Mouse (Mus musculus): ENCODE measurements around the gene Zfp821. TPM values are rescaled to one million over a fixed set of nuclear protein-coding genes. Genes with fewer than 3 reads are reported as not detected.

The Zfp821 gene
- 25.1 and 28.5 TPM in 2 replicates for polyA plus RNA-seq (2015; fragmentation: Nextera tagmentation; extraction: Ambion mirVana)

GRCm38 (mm10) chr8:109705320-109706075 is at the start of gene Zfp821:
Gene Zfp821 (plus strand): TSS chr8:109705546.
- Histone ChIP-seq H3K4me3 (ENCODE audit: low read length) (peak within 1 kb of the TSS; percentile 96), H3K4me2 (replicated peaks; ENCODE audit: low read depth, low read length) (peak within 1 kb of the TSS; percentile 95), H3K36me3 (ENCODE audit: insufficient read depth, low read length) (peaks cover 24% of the 10 kb centered on the region), H3K9ac (replicated peaks; ENCODE audit: low read length) (peak within 1 kb of the TSS; percentile 100), H3K4me1 (ENCODE audit: insufficient read depth, low read length) (peaks cover 27% of the 10 kb centered on the region), H3K9me3 (ENCODE audit: low read length) (no peaks in the 10 kb centered on the region), H3K27ac (ENCODE audit: low read length) (peak within 1 kb of the TSS; percentile 94), H3K27me3 (ENCODE audit: insufficient read depth, low read length) (no peaks in the 10 kb centered on the region)
- under 1% methylated on average over 56 of the region's 100 CpGs for WGBS
- ATAC-seq (ENCODE audit: low FRiP score, low TSS enrichment): peak; percentile 90

- no peak overlapping the region for H3K4me2 ChIP-seq (replicated peaks; ENCODE audit: low read depth, low read length)
- no peak for ATAC-seq (ENCODE audit: low FRiP score, low TSS enrichment)
These were observed 48.5 kb upstream of the Zfp821 start for GRCm38 (mm10) chr8:109656860-109657259.

GRCm38 (mm10) chr8:109662328-109662727 is 43.0 kb upstream of the Zfp821 start:
- no peak overlapping the region for H3K9ac ChIP-seq (replicated peaks; ENCODE audit: low read length)
- H3K4me2 ChIP-seq (replicated peaks; ENCODE audit: low read depth, low read length): no peak overlapping the region
- no peak overlapping the region for H3K27ac ChIP-seq (ENCODE audit: low read length)
- H3K4me3 ChIP-seq (ENCODE audit: low read length): no peak overlapping the region
- 74% methylated on average over 3 of the region's 3 CpGs for WGBS
- no peaks in the 10 kb centered on the region for H3K9me3 ChIP-seq (ENCODE audit: low read length)
- H3K27me3 ChIP-seq (ENCODE audit: insufficient read depth, low read length): no peaks in the 10 kb centered on the region
- no peaks in the 10 kb centered on the region for H3K36me3 ChIP-seq (ENCODE audit: insufficient read depth, low read length)
- no peak for ATAC-seq (ENCODE audit: low FRiP score, low TSS enrichment)
- H3K4me1 ChIP-seq (ENCODE audit: insufficient read depth, low read length): no peaks in the 10 kb centered on the region

More at GRCm38 (mm10) chr8:109656860-109657259, 48.5 kb upstream of the Zfp821 start:
- Histone ChIP-seq H3K4me3 (ENCODE audit: low read length) (no peak overlapping the region), H3K9me3 (ENCODE audit: low read length) (no peaks in the 10 kb centered on the region), H3K4me1 (ENCODE audit: insufficient read depth, low read length) (no peaks in the 10 kb centered on the region), H3K36me3 (ENCODE audit: insufficient read depth, low read length) (no peaks in the 10 kb centered on the region), H3K9ac (replicated peaks; ENCODE audit: low read length) (no peak overlapping the region), H3K27me3 (ENCODE audit: insufficient read depth, low read length) (no peaks in the 10 kb centered on the region), H3K27ac (ENCODE audit: low read length) (no peak overlapping the region)
- WGBS: 88% methylated on average over 3 of the region's 3 CpGs

- 83% methylated on average over 5 of the region's 5 CpGs for WGBS
These were observed 38.7 kb upstream of the Zfp821 start for GRCm38 (mm10) chr8:109666616-109667015.

GRCm38 (mm10) chr8:109672656-109673055 is 32.7 kb upstream of the Zfp821 start:
- ATAC-seq (ENCODE audit: low FRiP score, low TSS enrichment): no peak
- 97% methylated on average over 5 of the region's 5 CpGs for WGBS

More at GRCm38 (mm10) chr8:109666616-109667015, 38.7 kb upstream of the Zfp821 start:
- no peak for ATAC-seq (ENCODE audit: low FRiP score, low TSS enrichment)
- Histone ChIP-seq H3K36me3 (ENCODE audit: insufficient read depth, low read length) (peaks cover 14% of the 10 kb centered on the region), H3K27me3 (ENCODE audit: insufficient read depth, low read length) (no peaks in the 10 kb centered on the region), H3K4me2 (replicated peaks; ENCODE audit: low read depth, low read length) (no peak overlapping the region), H3K27ac (ENCODE audit: low read length) (no peak overlapping the region), H3K4me3 (ENCODE audit: low read length) (no peak overlapping the region), H3K4me1 (ENCODE audit: insufficient read depth, low read length) (no peaks in the 10 kb centered on the region), H3K9me3 (ENCODE audit: low read length) (no peaks in the 10 kb centered on the region), H3K9ac (replicated peaks; ENCODE audit: low read length) (no peak overlapping the region)

GRCm38 (mm10) chr8:109673596-109673995 is 31.8 kb upstream of the Zfp821 start:
- H3K27ac ChIP-seq (ENCODE audit: low read length): no peak overlapping the region
- no peak overlapping the region for H3K4me3 ChIP-seq (ENCODE audit: low read length)
- no peaks in the 10 kb centered on the region for H3K27me3 ChIP-seq (ENCODE audit: insufficient read depth, low read length)
- no peak overlapping the region for H3K4me2 ChIP-seq (replicated peaks; ENCODE audit: low read depth, low read length)
- peaks cover 71% of the 10 kb centered on the region for H3K36me3 ChIP-seq (ENCODE audit: insufficient read depth, low read length)
- no peaks in the 10 kb centered on the region for H3K9me3 ChIP-seq (ENCODE audit: low read length)
- WGBS: 88% methylated on average over 2 of the region's 2 CpGs
- H3K4me1 ChIP-seq (ENCODE audit: insufficient read depth, low read length): no peaks in the 10 kb centered on the region
- H3K9ac ChIP-seq (replicated peaks; ENCODE audit: low read length): no peak overlapping the region
- ATAC-seq (ENCODE audit: low FRiP score, low TSS enrichment): no peak

More at GRCm38 (mm10) chr8:109672656-109673055, 32.7 kb upstream of the Zfp821 start:
- no peaks in the 10 kb centered on the region for H3K4me1 ChIP-seq (ENCODE audit: insufficient read depth, low read length)
- no peak overlapping the region for H3K4me2 ChIP-seq (replicated peaks; ENCODE audit: low read depth, low read length)
- no peaks in the 10 kb centered on the region for H3K27me3 ChIP-seq (ENCODE audit: insufficient read depth, low read length)
- no peak overlapping the region for H3K9ac ChIP-seq (replicated peaks; ENCODE audit: low read length)
- no peak overlapping the region for H3K27ac ChIP-seq (ENCODE audit: low read length)
- no peak overlapping the region for H3K4me3 ChIP-seq (ENCODE audit: low read length)
- H3K9me3 ChIP-seq (ENCODE audit: low read length): no peaks in the 10 kb centered on the region
- H3K36me3 ChIP-seq (ENCODE audit: insufficient read depth, low read length): peaks cover 61% of the 10 kb centered on the region

- peaks cover 79% of the 10 kb centered on the region for H3K36me3 ChIP-seq (ENCODE audit: insufficient read depth, low read length)
- H3K4me1 ChIP-seq (ENCODE audit: insufficient read depth, low read length): no peaks in the 10 kb centered on the region
- H3K27ac ChIP-seq (ENCODE audit: low read length): no peak overlapping the region
- H3K9ac ChIP-seq (replicated peaks; ENCODE audit: low read length): no peak overlapping the region
- no peaks in the 10 kb centered on the region for H3K9me3 ChIP-seq (ENCODE audit: low read length)
- no peak overlapping the region for H3K4me3 ChIP-seq (ENCODE audit: low read length)
- no peak for ATAC-seq (ENCODE audit: low FRiP score, low TSS enrichment)
- 93% methylated on average over 9 of the region's 9 CpGs for WGBS
- no peaks in the 10 kb centered on the region for H3K27me3 ChIP-seq (ENCODE audit: insufficient read depth, low read length)
- no peak overlapping the region for H3K4me2 ChIP-seq (replicated peaks; ENCODE audit: low read depth, low read length)
These were observed 29.3 kb upstream of the Zfp821 start for GRCm38 (mm10) chr8:109675896-109676643.

GRCm38 (mm10) chr8:109681535-109681934 is 23.8 kb upstream of the Zfp821 start:
- Histone ChIP-seq H3K27ac (ENCODE audit: low read length) (no peak overlapping the region), H3K4me2 (replicated peaks; ENCODE audit: low read depth, low read length) (no peak overlapping the region), H3K36me3 (ENCODE audit: insufficient read depth, low read length) (peaks cover 59% of the 10 kb centered on the region), H3K9ac (replicated peaks; ENCODE audit: low read length) (no peak overlapping the region), H3K4me1 (ENCODE audit: insufficient read depth, low read length) (0 out of 2 replicates have a peak, but pooled peaks cover 2% of the 10 kb centered on the region), H3K27me3 (ENCODE audit: insufficient read depth, low read length) (no peaks in the 10 kb centered on the region), H3K9me3 (ENCODE audit: low read length) (no peaks in the 10 kb centered on the region), H3K4me3 (ENCODE audit: low read length) (no peak overlapping the region)
- no peak for ATAC-seq (ENCODE audit: low FRiP score, low TSS enrichment)
- WGBS: 72% methylated on average over 3 of the region's 3 CpGs

GRCm38 (mm10) chr8:109682120-109682519 is 23.2 kb upstream of the Zfp821 start:
- no peak overlapping the region for H3K27ac ChIP-seq (ENCODE audit: low read length)
- ATAC-seq (ENCODE audit: low FRiP score, low TSS enrichment): no peak
- no peaks in the 10 kb centered on the region for H3K9me3 ChIP-seq (ENCODE audit: low read length)
- no peak overlapping the region for H3K9ac ChIP-seq (replicated peaks; ENCODE audit: low read length)
- H3K4me2 ChIP-seq (replicated peaks; ENCODE audit: low read depth, low read length): no peak overlapping the region
- WGBS: 92% methylated on average over 5 of the region's 5 CpGs
- H3K4me3 ChIP-seq (ENCODE audit: low read length): no peak overlapping the region
- H3K36me3 ChIP-seq (ENCODE audit: insufficient read depth, low read length): peaks cover 54% of the 10 kb centered on the region
- H3K4me1 ChIP-seq (ENCODE audit: insufficient read depth, low read length): 0 out of 2 replicates have a peak, but pooled peaks cover 2% of the 10 kb centered on the region
- H3K27me3 ChIP-seq (ENCODE audit: insufficient read depth, low read length): no peaks in the 10 kb centered on the region

- Histone ChIP-seq H3K4me3 (ENCODE audit: low read length) (no peak overlapping the region), H3K27ac (ENCODE audit: low read length) (no peak overlapping the region), H3K9ac (replicated peaks; ENCODE audit: low read length) (no peak overlapping the region), H3K27me3 (ENCODE audit: insufficient read depth, low read length) (no peaks in the 10 kb centered on the region), H3K36me3 (ENCODE audit: insufficient read depth, low read length) (peaks cover 7% of the 10 kb centered on the region), H3K9me3 (ENCODE audit: low read length) (no peaks in the 10 kb centered on the region), H3K4me1 (ENCODE audit: insufficient read depth, low read length) (peaks cover 19% of the 10 kb centered on the region), H3K4me2 (replicated peaks; ENCODE audit: low read depth, low read length) (no peak overlapping the region)
- 93% methylated on average over 5 of the region's 5 CpGs for WGBS
- ATAC-seq (ENCODE audit: low FRiP score, low TSS enrichment): no peak
These were observed 18.1 kb upstream of the Zfp821 start for GRCm38 (mm10) chr8:109687248-109687647.
